8 mouse cellular contexts compared by ENCODE assay signal in the genomic region with DNA sequence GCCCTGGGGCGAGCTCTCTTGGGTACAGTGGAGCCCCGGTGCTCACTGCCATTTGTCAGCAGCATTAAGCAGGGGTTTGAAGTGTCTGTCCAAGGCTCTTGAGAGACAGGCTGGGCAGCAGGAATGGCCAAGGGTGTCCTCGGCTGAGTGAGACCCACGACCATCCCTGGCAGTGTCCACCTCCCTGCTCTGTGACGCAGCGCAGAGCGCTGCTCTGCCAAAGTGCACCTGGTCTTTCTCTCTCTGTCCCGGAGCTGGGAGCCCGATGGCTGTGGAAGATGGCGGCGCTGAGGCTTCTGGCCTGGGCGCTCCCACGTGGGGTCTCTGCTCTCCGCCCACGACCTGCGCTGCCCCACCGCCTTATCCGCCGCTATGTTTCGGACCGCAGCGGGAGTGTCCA. TPM values are rescaled to one million over a fixed set of nuclear protein-coding genes. Genes with fewer than 3 reads are reported as not detected.
DNase-seq lines count a peak whose midpoint lies in the region; ATAC-seq and TF ChIP-seq lines count a peak whose summit lies in the region.

Gene Oxct2b, plus strand, starts transcription at position 256 of the 400 bp plus-strand sequence.

- TF ChIP-seq CTCF in cerebellum, adult 2 months (IDR thresholded peaks at IDR 0.05; ENCODE audit: borderline replicate concordance, insufficient read depth, low read depth, low read length), result no peak
- no peak for TF ChIP-seq CTCF in testis, adult 2 months (IDR thresholded peaks at IDR 0.05; ENCODE audit: control insufficient read depth, insufficient read depth, insufficient replicate concordance, low read depth, low read length)

- H3K27me3 ChIP-seq in cerebellum, adult 2 months (ENCODE audit: control insufficient read depth, insufficient read depth, low read length), result peaks cover 2% of the 10 kb centered on the region; the same call in 1 of the 2 replicates
- H3K27me3 ChIP-seq in testis, adult 2 months (ENCODE audit: control insufficient read depth, insufficient read depth, low read length), result no peaks in the 10 kb centered on the region
- H3K27me3 ChIP-seq in liver, embryonic 13.5 days, result peaks cover 13% of the 10 kb centered on the region

- H3K4me3 ChIP-seq in cerebellum, adult 2 months (replicated peaks; ENCODE audit: insufficient read depth, low read depth, low read length), result peak within 1 kb of the TSS; percentile 37
- H3K4me3 ChIP-seq in testis, adult 2 months (ENCODE audit: control insufficient read depth, low read depth, low read length), result peak within 1 kb of the TSS; percentile 80
- H3K4me3 ChIP-seq in liver, embryonic 13.5 days (replicated peaks), result peak within 1 kb of the TSS; percentile 21; the same call in 1 of the 2 replicates

- H3K4me1 ChIP-seq in cerebellum, adult 2 months (ENCODE audit: control insufficient read depth, insufficient read depth, low read length), result no peaks in the 10 kb centered on the region
- peaks cover 10% of the 10 kb centered on the region for H3K4me1 ChIP-seq in testis, adult 2 months (ENCODE audit: control insufficient read depth, insufficient read depth, low read length)
- no peaks in the 10 kb centered on the region; the same call in 1 of the 2 replicates for H3K4me1 ChIP-seq in liver, embryonic 13.5 days (replicated peaks)

- no peaks in the 10 kb centered on the region for H3K9me3 ChIP-seq in liver, embryonic 13.5 days (replicated peaks)

- no peaks in the 10 kb centered on the region for H3K36me3 ChIP-seq in testis, adult 2 months (ENCODE audit: control insufficient read depth, insufficient read depth, low read length)
- no peaks in the 10 kb centered on the region for H3K36me3 ChIP-seq in liver, embryonic 13.5 days

- no peak within 1 kb of the TSS for H3K27ac ChIP-seq in cerebellum, adult 2 months (ENCODE audit: insufficient read depth, low read length)
- no peak within 1 kb of the TSS for H3K27ac ChIP-seq in testis, adult 2 months (ENCODE audit: control insufficient read depth, insufficient read depth, low read depth, low read length)
- H3K27ac ChIP-seq in liver, embryonic 13.5 days, result no peak within 1 kb of the TSS

- ATAC-seq in liver, embryonic 13.5 days (ENCODE audit: low read depth), result no peak
- ATAC-seq in megakaryocyte-erythroid progenitor cell, adult 5-6 weeks (replicated peaks; ENCODE audit: low FRiP score, low TSS enrichment, poor library complexity, severe bottlenecking), result no peak

- no peak for DNase-seq in cerebellum, adult 2 months
- no peak for DNase-seq in cerebellum, postnatal 25 days
- DNase-seq in testis, postnatal 14 days (ENCODE audit: low spot score), result no peak
- no peak for DNase-seq in liver, embryonic 13.5 days
- no peak for DNase-seq in kidney, adult 9 months
- DNase-seq in frontal cortex, adult 2 months (ENCODE audit: extremely low spot score in 1 of 2, low spot score in 1 of 2), result no peak

- no peak within 1 kb of the TSS for H3K9ac ChIP-seq in liver, embryonic 13.5 days

- peak within 1 kb of the TSS; percentile 35 for H3K4me2 ChIP-seq in liver, embryonic 13.5 days

- TF ChIP-seq POLR2A in cerebellum, adult 2 months (IDR thresholded peaks at IDR 0.05; ENCODE audit: borderline replicate concordance, insufficient read depth, low read length), result no peak
- peak; percentile 49; the same call in 1 of the 2 replicates for TF ChIP-seq POLR2A in testis, adult 2 months (IDR thresholded peaks at IDR 0.05; ENCODE audit: control insufficient read depth, low read depth, low read length)

- 10% methylated on average over 22 of the region's 22 CpGs for WGBS in cerebellum, adult 2 months
- WGBS in liver, embryonic 13.5 days (ENCODE audit: insufficient replicate concordance), result 15% methylated on average over 22 of the region's 22 CpGs

RNA-seq across cellular contexts. Expression of gene Oxct2b, which starts in this region (rescaled TPM):
- 0.11 TPM in 2 replicates for polyA plus RNA-seq in cerebellum, adult 2 months (2012; rRNA removed)
- polyA plus RNA-seq in testis, adult 2 months (2012; rRNA removed), result 237 and 290 TPM in 2 replicates
- polyA plus RNA-seq in liver, embryonic 13.5 days (2015; fragmentation: Nextera tagmentation; extraction: Ambion mirVana), result not detected in 2 replicates
- not detected in 2 replicates for total RNA-seq in megakaryocyte-erythroid progenitor cell, adult 5-6 weeks (2014; fragmentation: Nextera tagmentation)
- total RNA-seq in megakaryocyte-erythroid progenitor cell, adult 5-6 weeks (2017), result not detected in 2 replicates
- 0.15 and 0.22 TPM in 2 replicates for polyA plus RNA-seq in frontal cortex, adult 2 months (2012; rRNA removed)

Comparison
In these comparisons a context has a peak if more than half of its experiments do, and no peak if none do; other contexts are left out.
1. RNA of gene Oxct2b (polyA plus RNA-seq): 237 to 290 TPM in testis, adult 2 months; 0.15 to 0.22 TPM in frontal cortex, adult 2 months, 0.11 TPM in cerebellum, adult 2 months and not detected in liver, embryonic 13.5 days; every median in the first group is over 100 times any median in the second.
2. H3K4me3 ChIP-seq: peak in every context shown above with its lines; median percentile 80 in testis, adult 2 months; 37 in cerebellum, adult 2 months; 21 in liver, embryonic 13.5 days.